Mouse (Mus musculus): ENCODE measurements around the gene Ticam1.

Ticam1 gene

DNA sequence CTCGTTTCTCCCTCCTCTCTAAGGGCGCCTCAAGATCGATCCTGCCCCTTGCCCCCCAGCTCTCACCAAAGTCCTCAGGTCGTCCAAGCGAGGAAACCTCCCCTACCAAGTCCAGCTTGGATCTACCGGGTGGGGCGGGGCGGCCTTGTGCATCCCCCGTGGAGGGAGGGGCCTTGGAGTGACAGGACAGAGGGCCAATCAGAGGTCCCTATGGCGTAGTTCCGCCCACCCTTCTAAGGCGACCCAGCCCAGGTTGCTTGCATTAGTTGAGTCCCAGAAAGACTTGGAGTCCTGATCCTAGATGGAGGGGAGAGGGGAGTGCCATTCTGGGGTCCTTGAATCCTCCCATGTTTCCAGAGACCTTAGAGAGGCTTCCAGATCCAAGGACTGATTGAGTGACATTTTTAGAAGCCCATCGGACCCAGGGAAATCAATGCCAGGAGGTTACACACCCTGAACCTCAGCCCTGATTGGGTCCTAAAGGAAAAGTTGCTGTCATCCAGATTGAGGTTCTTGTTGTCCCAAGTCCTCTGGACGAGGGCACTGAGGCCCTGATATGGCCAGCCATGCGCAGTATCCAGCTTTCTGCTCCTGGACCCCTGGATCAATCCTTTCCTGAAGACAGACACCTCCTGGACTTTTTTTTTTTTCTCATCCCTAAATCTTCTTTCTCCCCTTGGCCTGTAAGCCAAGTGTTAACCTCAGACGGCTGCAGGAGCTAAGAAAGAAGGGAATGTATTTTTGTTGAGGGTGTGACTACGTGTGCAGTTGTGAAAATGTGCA is 14.0 kb upstream of the Ticam1 start:
- peak; percentile 63 to 64 for DNase-seq (ENCODE audit: low spot score in 2 of 2)

GRCm38 (mm10) chr17:56289371-56290331 is 13.1 kb upstream of the Ticam1 start:
- no peak for DNase-seq (ENCODE audit: low spot score in 2 of 2)

- DNase-seq (ENCODE audit: low spot score in 2 of 2): no peak
These were observed 12.3 kb upstream of the Ticam1 start for GRCm38 (mm10) chr17:56288866-56289265.

- DNase-seq (ENCODE audit: low spot score in 2 of 2): no peak
These were observed 11.2 kb upstream of the Ticam1 start for GRCm38 (mm10) chr17:56287830-56288229.

- DNase-seq (ENCODE audit: low spot score in 2 of 2): no peak
These were observed 9.4 kb upstream of the Ticam1 start for GRCm38 (mm10) chr17:56285995-56286394.

GRCm38 (mm10) chr17:56283316-56283715 is 6.7 kb upstream of the Ticam1 start:
- DNase-seq (ENCODE audit: low spot score in 2 of 2): no peak

DNA sequence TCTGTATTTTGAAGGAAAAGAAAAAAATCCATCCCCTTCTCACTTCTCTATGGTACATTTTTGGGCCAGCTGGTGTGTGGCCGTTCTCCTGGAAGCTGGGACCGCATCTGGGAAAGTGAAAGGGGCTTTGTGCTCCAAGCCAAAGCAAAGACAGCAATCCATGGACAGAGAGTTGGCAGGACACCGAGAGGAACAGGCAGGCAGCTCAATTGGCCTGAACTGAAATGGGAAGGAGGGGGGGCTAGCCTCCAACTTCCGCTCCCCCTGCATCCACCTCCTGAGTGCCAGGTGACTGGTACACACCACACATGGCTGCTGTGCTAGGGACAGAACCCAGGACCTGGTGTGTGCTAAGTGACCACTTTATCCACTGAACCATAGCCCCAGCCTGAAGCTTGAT is 6.2 kb upstream of the Ticam1 start:
- no peak for DNase-seq (ENCODE audit: low spot score in 2 of 2)

DNA sequence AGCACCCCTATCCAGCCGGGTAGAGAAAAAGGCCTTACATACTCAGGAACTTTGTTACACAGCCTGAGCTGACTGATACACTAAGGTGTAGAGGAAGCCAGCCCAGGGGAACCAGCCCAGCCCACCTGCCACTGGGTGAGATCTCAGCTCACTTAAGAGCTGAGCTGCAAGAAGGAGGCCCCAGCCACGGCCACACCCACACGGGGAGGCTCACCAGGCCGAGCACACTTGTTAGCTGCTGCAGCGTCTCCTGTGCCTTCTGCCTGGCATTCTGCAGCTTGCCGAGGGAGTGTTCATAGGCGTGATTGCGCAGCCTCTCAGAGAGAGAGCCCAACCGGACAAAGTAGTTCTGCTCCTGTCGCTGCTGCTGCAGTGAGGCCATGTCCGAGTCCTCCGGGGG is 4.6 kb upstream of the Ticam1 start:
- DNase-seq (ENCODE audit: low spot score in 2 of 2): no peak

GRCm38 (mm10) chr17:56279481-56280155 is 3.0 kb upstream of the Ticam1 start:
- DNase-seq (ENCODE audit: low spot score in 2 of 2): no peak

- DNase-seq (ENCODE audit: low spot score in 2 of 2): no peak
These were observed 1.8 kb upstream of the Ticam1 start for GRCm38 (mm10) chr17:56278340-56278739.

DNA sequence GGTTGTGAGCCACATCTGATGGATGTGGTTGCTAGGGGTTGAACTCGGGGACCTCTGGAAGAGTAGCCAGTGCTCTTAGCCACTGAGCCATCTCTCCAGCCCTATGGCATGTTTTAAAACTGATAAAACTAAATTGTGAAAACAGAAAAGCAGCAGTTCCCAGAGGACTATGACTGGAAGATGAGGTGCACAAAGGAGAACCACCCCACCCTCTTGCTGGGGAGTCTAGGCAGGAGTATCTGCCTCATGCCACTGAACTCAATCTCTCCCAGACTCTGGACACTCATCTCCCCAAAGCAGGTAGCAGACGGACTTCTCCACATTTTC is 944 bp upstream of the Ticam1 start:
- no peak for DNase-seq (ENCODE audit: low spot score in 2 of 2)

GRCm38 (mm10) chr17:56275842-56276480 is 625 bp downstream of the Ticam1 start:
- DNase-seq (ENCODE audit: low spot score in 2 of 2): no peak

DNA sequence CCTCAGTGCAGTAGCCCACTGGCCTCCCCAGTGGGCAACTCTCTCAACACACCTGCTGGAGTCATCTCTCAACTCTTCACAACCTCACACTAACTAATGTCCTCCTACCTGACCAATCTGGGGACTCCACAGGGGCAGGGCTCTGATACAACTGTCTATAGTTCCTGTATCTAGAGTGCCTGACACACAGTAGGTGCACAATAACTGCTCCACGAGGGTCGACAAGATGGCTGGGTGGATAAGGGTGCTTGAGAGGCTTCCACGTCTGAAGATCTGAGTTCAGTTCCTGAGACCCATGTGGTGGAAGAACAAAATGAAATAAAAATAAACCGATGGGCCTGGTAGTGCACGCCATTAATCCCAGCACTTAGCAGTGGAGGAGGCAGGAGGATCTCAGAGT is 2.6 kb downstream of the Ticam1 start:
- no peak for DNase-seq (ENCODE audit: low spot score in 2 of 2)

- DNase-seq (ENCODE audit: low spot score in 2 of 2): no peak
These were observed 3.1 kb downstream of the Ticam1 start for GRCm38 (mm10) chr17:56273482-56273881.

GRCm38 (mm10) chr17:56272644-56273043 is 3.9 kb downstream of the Ticam1 start:
- DNase-seq (ENCODE audit: low spot score in 2 of 2): no peak

DNA sequence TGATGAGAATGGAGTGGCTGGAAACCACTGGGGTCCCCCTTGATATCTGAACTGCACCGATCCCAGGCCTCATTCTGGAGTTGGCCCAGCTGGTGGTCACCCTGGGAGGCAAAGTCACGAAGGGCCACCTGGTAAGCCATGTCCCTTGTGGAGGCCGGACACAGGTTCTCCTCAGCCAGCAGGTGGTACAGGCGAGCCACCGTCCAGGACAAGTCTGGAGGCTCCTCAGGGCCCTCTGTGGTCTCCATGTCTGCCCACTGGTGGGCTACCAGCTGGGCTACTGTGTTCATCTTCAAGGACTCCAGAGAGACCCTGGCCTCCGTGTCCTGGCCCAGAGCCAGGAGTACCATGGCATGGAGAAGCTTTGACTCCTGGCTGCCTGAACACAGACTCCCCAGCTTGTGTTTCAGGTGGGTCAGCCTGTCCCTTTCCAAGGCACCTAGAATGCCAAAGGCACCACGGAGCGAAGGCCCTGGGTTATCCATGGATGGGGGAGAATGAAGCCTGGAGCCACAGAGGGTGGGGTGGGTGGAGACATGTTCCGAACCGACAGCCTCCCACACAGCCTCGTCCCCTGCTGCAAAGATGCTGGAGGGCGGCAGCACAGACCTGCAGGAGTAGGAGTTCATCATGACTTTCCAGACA is 4.9 kb downstream of the Ticam1 start:
- no peak for DNase-seq (ENCODE audit: low spot score in 2 of 2)

- DNase-seq (ENCODE audit: low spot score in 2 of 2): no peak
These were observed 6.8 kb downstream of the Ticam1 start for GRCm38 (mm10) chr17:56269741-56270140.

DNA sequence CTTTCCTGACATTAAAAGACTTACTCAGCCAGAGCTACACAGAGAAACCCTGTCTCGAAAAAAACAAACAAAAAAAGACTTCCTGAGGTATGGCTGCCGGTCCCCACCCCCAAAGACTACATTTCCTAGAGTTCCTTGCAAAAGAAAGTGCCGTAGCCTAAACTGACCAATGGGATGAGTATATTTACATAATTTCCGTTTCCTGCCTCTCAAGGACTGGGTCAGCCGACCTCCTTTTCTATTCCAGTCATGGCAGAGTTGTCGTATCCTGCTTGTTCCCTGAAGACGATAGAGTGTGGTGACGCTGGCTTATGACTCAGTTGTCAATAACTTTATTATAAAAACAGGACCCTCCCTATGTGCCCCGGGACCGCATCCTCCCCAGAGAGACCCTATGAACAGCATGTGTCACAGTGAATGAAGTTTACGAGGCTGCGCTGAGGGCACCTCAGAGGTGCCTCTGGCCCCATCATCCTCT is 7.4 kb downstream of the Ticam1 start:
- no peak for DNase-seq (ENCODE audit: low spot score in 2 of 2)

GRCm38 (mm10) chr17:56266271-56266670 is 10.3 kb downstream of the Ticam1 start:
- DNase-seq (ENCODE audit: low spot score in 2 of 2): no peak

GRCm38 (mm10) chr17:56265869-56266268 is 10.7 kb downstream of the Ticam1 start:
- no peak for DNase-seq (ENCODE audit: low spot score in 2 of 2)

DNA sequence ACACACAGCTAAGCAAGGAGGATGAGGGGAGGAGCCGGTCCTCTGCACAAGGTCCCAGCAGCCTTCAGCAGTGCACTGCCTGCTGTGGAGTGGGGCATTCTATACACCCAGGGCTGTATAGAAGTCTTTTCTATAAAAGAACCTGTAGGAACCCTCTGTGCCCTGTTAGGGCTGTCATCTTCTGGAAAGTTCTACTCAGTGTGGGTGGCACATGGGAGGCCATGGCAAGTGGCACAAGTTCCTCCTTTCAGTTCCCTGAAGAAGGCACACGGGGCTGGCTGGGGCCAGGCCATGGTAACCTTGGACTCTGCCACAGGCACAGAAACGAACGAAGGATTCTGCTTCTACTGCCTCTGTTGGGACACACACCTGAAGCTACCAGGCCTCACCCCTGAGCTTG is 11.6 kb downstream of the Ticam1 start:
- DNase-seq (ENCODE audit: low spot score in 2 of 2): no peak
